Mouse (Mus musculus): ENCODE results near the gene Plxna4. TPM values are rescaled to one million over a fixed set of nuclear protein-coding genes. Genes with fewer than 3 reads are reported as not detected.

Gene Plxna4
- total and polyA plus RNA-seq, 3 experiments: not detected

- no peak overlapping the region for H3K9ac ChIP-seq (ENCODE audit: insufficient read depth, low read depth)
- in situ Hi-C loops (cut with MboI; ENCODE audit: low pct_ligation_motif_present, low pct_unique_long_range_greater_than_20kb, low sequenced_read_pairs) (loop anchor here (25.0 kb wide), 3 partner anchors 363 to 862 kb away; no protein-coding TSS in a partner anchor), dilution Hi-C loops (cut with MboI; ENCODE audit: extremely low pct_ligation_motif_present, extremely low pct_unique_long_range_greater_than_20kb, low sequenced_read_pairs) (no loop called here)
- no peak overlapping the region for H3K27ac ChIP-seq (ENCODE audit: insufficient read depth, low read depth)
- H3K27me3 ChIP-seq (replicated peaks): peaks cover 92% of the 10 kb centered on the region
- H3K9me3 ChIP-seq (replicated peaks; ENCODE audit: low read length): no peaks in the 10 kb centered on the region
- DNase-seq (ENCODE audit: extremely low read depth): no peak
- H3K79me2 ChIP-seq (replicated peaks; ENCODE audit: control insufficient read depth, extremely low read depth, insufficient read depth, poor library complexity, severe bottlenecking): no peaks in the 10 kb centered on the region
- no peak for TF ChIP-seq ETS1 (conservative IDR thresholded peaks at IDR 0.05; ENCODE audit: low read depth, low read length)
- TF ChIP-seq ZMIZ1 (IDR thresholded peaks at IDR 0.05; ENCODE audit: low read depth, low read length): no peak
- no peak for TF ChIP-seq MXI1 (IDR thresholded peaks at IDR 0.05; ENCODE audit: low read depth, low read length)
- TF ChIP-seq CHD1 (IDR thresholded peaks at IDR 0.05; ENCODE audit: low read depth, low read length): no peak
- TF ChIP-seq NRF1 (IDR thresholded peaks at IDR 0.05; ENCODE audit: low read depth, low read length): no peak
- no peak for TF ChIP-seq PAX5 (IDR thresholded peaks at IDR 0.05; ENCODE audit: low read length)
- TF ChIP-seq MAZ (IDR thresholded peaks at IDR 0.05; ENCODE audit: low read depth, low read length): no peak
- no peak for TF ChIP-seq CTCF (conservative IDR thresholded peaks at IDR 0.05 in 1 of 2, IDR thresholded peaks at IDR 0.05 in 1 of 2; ENCODE audit: low read depth in 2 of 2, low read length in 2 of 2)
- no peak for TF ChIP-seq ZKSCAN1 (IDR thresholded peaks at IDR 0.05; ENCODE audit: borderline replicate concordance, low read depth, low read length)
- no peak for TF ChIP-seq E2F4 (IDR thresholded peaks at IDR 0.05; ENCODE audit: insufficient replicate concordance, low read depth, low read length)
- no peak for TF ChIP-seq USF2 (conservative IDR thresholded peaks at IDR 0.05; ENCODE audit: low read depth, low read length)
- TF ChIP-seq EP300 (IDR thresholded peaks at IDR 0.05; ENCODE audit: low read length): no peak
- TF ChIP-seq ZNF384 (IDR thresholded peaks at IDR 0.05; ENCODE audit: low read depth, low read length): no peak
- TF ChIP-seq TCF12 (IDR thresholded peaks at IDR 0.05; ENCODE audit: low read depth, low read length): no peak
- no peak for TF ChIP-seq SIN3A (IDR thresholded peaks at IDR 0.05; ENCODE audit: low read length)
- no peak overlapping the region for H3K4me3 ChIP-seq (replicated peaks in 1 of 3; ENCODE audit: low read depth in 2 of 3, low read length in 2 of 3, poor library complexity in 1 of 3)
- H3K4me1 ChIP-seq (ENCODE audit: control insufficient read depth in 1 of 2, insufficient read depth in 2 of 2): no peaks in the 10 kb centered on the region
- no peak overlapping the region for H3K4me2 ChIP-seq (ENCODE audit: insufficient read depth, low read depth, poor library complexity, severe bottlenecking)
- H3K36me3 ChIP-seq (replicated peaks in 1 of 2; ENCODE audit: control insufficient read depth in 1 of 2, insufficient read depth in 1 of 2, low read length in 1 of 2): no peaks in the 10 kb centered on the region
Observed at GRCm38 (mm10) chr6:32300611-32301010, 287.4 kb downstream of the Plxna4 start.

- Histone ChIP-seq H3K79me2 (replicated peaks; ENCODE audit: control insufficient read depth, extremely low read depth, insufficient read depth, poor library complexity, severe bottlenecking) (no peaks in the 10 kb centered on the region), H3K4me2 (ENCODE audit: insufficient read depth, low read depth, poor library complexity, severe bottlenecking) (no peak overlapping the region), H3K9me3 (replicated peaks; ENCODE audit: low read length) (no peaks in the 10 kb centered on the region), H3K27ac (ENCODE audit: insufficient read depth, low read depth) (no peak overlapping the region), H3K36me3 (replicated peaks in 1 of 2; ENCODE audit: control insufficient read depth in 1 of 2, insufficient read depth in 1 of 2, low read length in 1 of 2) (no peaks in the 10 kb centered on the region), H3K9ac (ENCODE audit: insufficient read depth, low read depth) (no peak overlapping the region), H3K27me3 (replicated peaks) (peaks cover 88% of the 10 kb centered on the region), H3K4me3 (replicated peaks in 1 of 3; ENCODE audit: low read depth in 2 of 3, low read length in 2 of 3, poor library complexity in 1 of 3) (no peak overlapping the region), H3K4me1 (ENCODE audit: control insufficient read depth in 1 of 2, insufficient read depth in 2 of 2) (no peaks in the 10 kb centered on the region)
- DNase-seq (ENCODE audit: extremely low read depth): no peak
- TF ChIP-seq MAFK (IDR thresholded peaks at IDR 0.05; ENCODE audit: insufficient replicate concordance, low read length): peak; percentile 85
- no peak for TF ChIP-seq KAT2A (IDR thresholded peaks at IDR 0.05; ENCODE audit: insufficient replicate concordance, low read length)
- in situ Hi-C loops (cut with MboI; ENCODE audit: low pct_ligation_motif_present, low pct_unique_long_range_greater_than_20kb, low sequenced_read_pairs): no loop called here
- dilution Hi-C loops (cut with MboI; ENCODE audit: extremely low pct_ligation_motif_present, extremely low pct_unique_long_range_greater_than_20kb, low sequenced_read_pairs): no loop called here
Observed at GRCm38 (mm10) chr6:32281457-32281856, 306.5 kb downstream of the Plxna4 start.
